Mouse (Mus musculus) kidney, adult 2 months (tissue): ENCODE measurements around the gene Tsr3. TPM values are rescaled to one million over a fixed set of nuclear protein-coding genes. Genes with fewer than 3 reads are reported as not detected.
"Not testable (repeated sequence)": the region's sequence is repeated elsewhere in the genome, so short reads cannot be mapped to it uniquely, and the experiment has no call there.

ENCODE experiments used
- DNase-seq: peaks from one replicate; pipeline ENCODE4 v3.0.0; 2021
- H3K27ac ChIP-seq: fragments of 200-500 bp; 2 replicates; pipeline ENCODE4 v1.5.1; 2012; ENCODE audit warnings: low read depth, low read length, control low read depth, inconsistent platforms; ENCODE audit not compliant: insufficient read depth
- H3K27me3 ChIP-seq: fragments of 200-500 bp; replicated peaks from 2 replicates; pipeline ENCODE4 v1.6.1; 2012; ENCODE audit warnings: mild to moderate bottlenecking, moderate library complexity, low read length, inconsistent platforms; ENCODE audit not compliant: control insufficient read depth, insufficient read depth
- H3K36me3 ChIP-seq: fragments of 200-500 bp; 2 replicates; pipeline ENCODE4 v1.6.1; 2012; ENCODE audit warnings: mild to moderate bottlenecking, moderate library complexity, low read length, inconsistent platforms; ENCODE audit not compliant: control insufficient read depth, insufficient read depth
- H3K4me1 ChIP-seq: fragments of 200-500 bp; 2 replicates; pipeline ENCODE4 v1.6.1; 2011; ENCODE audit warnings: low read length; ENCODE audit not compliant: control insufficient read depth, insufficient read depth
- H3K4me3 ChIP-seq: fragments of 200-500 bp; 2 replicates; pipeline ENCODE4 v1.5.1; 2011; ENCODE audit warnings: mild to moderate bottlenecking, low read depth, low read length, control low read depth; ENCODE audit not compliant: insufficient read depth
- CTCF ChIP-seq: fragments of 200-500 bp; conservative IDR thresholded peaks from 2 replicates; pipeline ENCODE4 v1.5.1; 2011; ENCODE audit warnings: low read depth, mild to moderate bottlenecking, control low read depth, low read length, moderate library complexity, mixed read lengths; ENCODE audit not compliant: insufficient read depth, insufficient read length
- POLR2A ChIP-seq: fragments of 200-500 bp; IDR thresholded peaks from one replicate; pipeline ENCODE4 v1.6.1; 2011; ENCODE audit warnings: low read depth, low read length, control low read depth
- WGBS: fragments of 180-500 bp; shearing (Covaris S2); methylation state at CpG from one replicate; pipeline ENCODE4 v1.1.7; 2018; 5-methylcytosine and 5-hydroxymethylcytosine counted together
- polyA plus RNA-seq: library from polyadenylated mRNA; depleted of rRNA; stranded (reverse); fragments of >200 nt; gene quantifications from 2 replicates; pipeline ENCODE4 v1.2.3, GENCODE M21; 2012

Gene Tsr3
- polyA plus RNA-seq, 1 experiment: 21.6 TPM

DNA sequence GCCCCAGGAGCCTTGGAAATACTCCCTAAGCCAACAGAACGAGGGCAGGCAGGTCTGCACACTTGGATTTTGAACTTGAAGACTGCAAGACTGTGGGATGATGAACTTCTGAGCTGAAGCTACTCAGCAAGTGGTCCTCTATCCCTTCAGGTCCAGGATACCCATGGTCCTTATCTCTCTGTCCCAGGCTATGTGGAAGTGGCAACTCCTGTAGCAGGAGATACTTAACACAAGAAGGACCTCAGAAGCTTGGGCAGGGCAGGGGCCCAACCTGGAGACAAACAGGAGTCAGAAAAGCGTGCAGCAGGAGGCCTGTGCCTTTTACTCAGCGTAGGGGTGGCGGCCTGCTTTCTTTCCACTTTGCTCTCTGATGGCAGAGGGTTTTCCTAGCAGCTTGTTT, 14.3 kb upstream of the Tsr3 start:
- DNase-seq: no peak
- no peak overlapping the region for H3K4me3 ChIP-seq
- WGBS: 83% methylated on average over 4 of the region's 4 CpGs
- H3K27ac ChIP-seq: no peak overlapping the region
- TF ChIP-seq POLR2A (no peak), CTCF (no peak)
- peaks cover 37% of the 10 kb centered on the region for H3K4me1 ChIP-seq
- no peaks in the 10 kb centered on the region for H3K36me3 ChIP-seq
- no peaks in the 10 kb centered on the region for H3K27me3 ChIP-seq

DNA sequence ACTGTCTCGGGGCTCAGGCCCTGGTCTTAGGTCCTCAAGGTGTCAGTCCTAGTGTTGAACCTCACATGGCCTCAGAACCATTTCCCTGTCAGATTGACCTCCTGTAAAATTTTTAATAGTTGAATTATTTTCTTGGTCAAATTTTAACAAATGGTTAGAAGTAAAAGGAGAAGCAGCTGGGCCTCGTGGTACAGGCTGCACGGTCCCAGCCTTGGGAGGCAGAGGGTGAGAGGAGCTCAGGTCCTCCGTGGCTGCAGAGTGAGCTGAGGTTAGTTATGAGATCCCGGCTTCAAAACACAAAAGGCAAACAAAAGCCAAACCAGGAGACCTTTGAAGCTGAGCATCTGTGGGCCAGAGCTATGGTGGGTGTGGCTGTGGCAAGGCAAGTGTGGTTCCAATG, 12.0 kb upstream of the Tsr3 start:
- Histone ChIP-seq H3K4me3 (peak overlapping the region; percentile 56), H3K4me1 (peaks cover 27% of the 10 kb centered on the region), H3K36me3 (no peaks in the 10 kb centered on the region), H3K27me3 (no peaks in the 10 kb centered on the region), H3K27ac (peak overlapping the region; percentile 49)
- no peak for TF ChIP-seq CTCF
- peak; percentile 68 for TF ChIP-seq POLR2A
- DNase-seq: peak; percentile 78
- WGBS: 60% methylated on average over 5 of the region's 5 CpGs

DNA sequence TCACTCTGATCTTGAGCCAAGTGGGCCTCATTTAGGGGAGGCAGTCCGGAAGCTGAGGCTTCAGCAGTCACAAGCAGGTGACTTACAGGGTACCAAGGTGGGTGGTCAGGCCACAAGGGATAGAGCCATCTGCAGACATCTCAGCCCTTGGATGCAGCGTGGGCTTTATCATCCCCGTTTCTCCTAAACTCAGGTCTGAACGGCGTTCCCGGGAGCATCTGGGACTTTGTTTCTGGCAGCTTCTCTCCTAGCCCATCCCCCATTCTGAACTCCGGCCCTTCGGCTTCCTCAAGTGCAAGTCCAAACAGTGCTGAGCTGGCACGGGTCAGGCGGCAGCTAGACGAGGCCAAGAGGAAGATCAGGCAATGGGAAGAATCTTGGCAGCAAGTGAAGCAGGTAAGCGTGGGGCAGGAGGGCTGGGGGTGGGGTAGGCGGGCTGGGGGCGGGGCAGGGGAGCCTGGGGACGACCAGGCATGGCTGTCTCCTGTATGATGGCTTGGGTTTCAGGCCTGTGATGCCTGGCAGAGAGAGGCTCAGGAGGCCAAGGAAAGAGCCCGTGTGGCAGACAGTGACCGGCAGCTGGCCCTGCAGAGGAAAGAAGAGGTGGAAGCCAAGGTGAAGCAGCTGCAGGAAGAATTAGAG, 9.8 kb upstream of the Tsr3 start:
- not testable (repeated sequence) for H3K27me3 ChIP-seq, H3K36me3 ChIP-seq
- H3K4me3 ChIP-seq: peak overlapping the region; percentile 56; the same call in 1 of the 2 replicates
- peak; percentile 65 for DNase-seq
- 46% methylated on average over 17 of the region's 17 CpGs for WGBS
- peaks cover 15% of the 10 kb centered on the region for H3K4me1 ChIP-seq
- H3K27ac ChIP-seq: peak overlapping the region; percentile 71

DNA sequence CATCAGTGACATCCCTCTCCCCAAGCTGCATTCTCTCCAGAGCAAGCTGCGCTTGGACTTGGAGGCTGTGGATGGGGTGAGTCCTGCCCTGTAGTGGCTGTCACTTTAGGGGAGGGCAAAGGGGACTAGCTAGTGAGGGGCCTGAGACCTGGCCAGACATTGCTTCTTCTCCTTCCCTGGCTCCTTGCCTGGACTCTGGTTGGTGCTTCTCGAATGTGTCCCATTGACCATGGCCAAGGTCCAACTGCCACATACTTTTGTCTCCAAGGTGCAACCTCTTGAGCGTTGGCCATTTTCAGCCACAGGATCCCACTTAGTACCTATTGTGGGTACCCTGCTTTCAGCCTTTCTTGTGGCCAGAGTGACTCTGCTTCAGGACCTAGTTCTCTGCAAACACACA, 9.3 kb upstream of the Tsr3 start:
- DNase-seq: peak; percentile 88
- H3K27me3 ChIP-seq: no peaks in the 10 kb centered on the region
- peak overlapping the region; percentile 16; the same call in 1 of the 2 replicates for H3K4me3 ChIP-seq
- TF ChIP-seq CTCF: no peak
- no peak for TF ChIP-seq POLR2A
- H3K4me1 ChIP-seq: peaks cover 12% of the 10 kb centered on the region
- H3K36me3 ChIP-seq: no peaks in the 10 kb centered on the region
- H3K27ac ChIP-seq: peak overlapping the region; percentile 53
- 72% methylated on average over 3 of the region's 3 CpGs for WGBS

DNA sequence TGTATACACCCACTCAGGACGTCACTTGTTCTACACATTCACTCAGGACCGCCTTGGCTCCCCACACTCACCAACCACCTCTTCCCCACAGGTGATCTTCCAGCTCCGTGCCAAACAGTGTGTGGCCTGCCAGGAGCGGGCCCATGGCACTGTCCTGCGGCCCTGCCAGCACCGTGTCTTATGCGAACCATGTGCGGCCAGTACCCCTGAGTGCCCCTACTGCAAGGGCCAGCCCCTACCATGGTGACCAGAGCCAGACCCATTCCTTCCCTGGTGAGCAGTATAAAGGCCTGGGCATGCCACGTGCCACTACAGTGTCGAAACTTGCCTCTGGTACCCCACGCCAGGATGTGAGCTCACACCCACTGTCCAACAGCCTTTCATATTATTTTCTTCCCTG, 8.3 kb upstream of the Tsr3 start:
- not testable (repeated sequence) for DNase-seq, H3K27me3 ChIP-seq, H3K36me3 ChIP-seq, H3K27ac ChIP-seq, H3K4me3 ChIP-seq
- WGBS: 94% methylated on average over 7 of the region's 11 CpGs
- H3K4me1 ChIP-seq: peaks cover 11% of the 10 kb centered on the region

DNA sequence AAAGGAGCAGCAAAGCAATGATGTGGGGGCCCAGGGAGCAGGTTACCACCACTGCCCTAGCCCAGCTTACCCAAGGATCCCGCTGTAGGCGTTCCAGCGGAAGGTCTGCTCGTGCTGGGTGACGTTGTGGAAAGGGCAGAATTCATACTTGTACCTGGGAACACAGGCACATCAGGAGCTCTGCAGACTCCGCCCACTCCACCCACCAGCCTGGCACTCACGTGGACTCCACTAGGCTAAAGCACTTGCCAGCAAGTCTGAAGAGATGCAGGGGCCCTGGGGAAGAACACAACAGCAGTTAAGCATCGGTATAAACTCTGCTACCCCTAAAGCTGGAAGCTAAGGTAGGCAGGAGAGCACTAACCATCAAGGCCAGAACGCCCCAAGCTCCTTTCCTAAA, 4.3 kb upstream of the Tsr3 start:
- Histone ChIP-seq H3K4me3 (no peak overlapping the region), H3K27me3 (no peaks in the 10 kb centered on the region), H3K36me3 (no peaks in the 10 kb centered on the region), H3K4me1 (peaks cover 1% of the 10 kb centered on the region; the same call in 1 of the 2 replicates), H3K27ac (no peak overlapping the region)
- TF ChIP-seq CTCF: no peak
- TF ChIP-seq POLR2A: no peak
- 80% methylated on average over 9 of the region's 9 CpGs for WGBS
- no peak for DNase-seq

DNA sequence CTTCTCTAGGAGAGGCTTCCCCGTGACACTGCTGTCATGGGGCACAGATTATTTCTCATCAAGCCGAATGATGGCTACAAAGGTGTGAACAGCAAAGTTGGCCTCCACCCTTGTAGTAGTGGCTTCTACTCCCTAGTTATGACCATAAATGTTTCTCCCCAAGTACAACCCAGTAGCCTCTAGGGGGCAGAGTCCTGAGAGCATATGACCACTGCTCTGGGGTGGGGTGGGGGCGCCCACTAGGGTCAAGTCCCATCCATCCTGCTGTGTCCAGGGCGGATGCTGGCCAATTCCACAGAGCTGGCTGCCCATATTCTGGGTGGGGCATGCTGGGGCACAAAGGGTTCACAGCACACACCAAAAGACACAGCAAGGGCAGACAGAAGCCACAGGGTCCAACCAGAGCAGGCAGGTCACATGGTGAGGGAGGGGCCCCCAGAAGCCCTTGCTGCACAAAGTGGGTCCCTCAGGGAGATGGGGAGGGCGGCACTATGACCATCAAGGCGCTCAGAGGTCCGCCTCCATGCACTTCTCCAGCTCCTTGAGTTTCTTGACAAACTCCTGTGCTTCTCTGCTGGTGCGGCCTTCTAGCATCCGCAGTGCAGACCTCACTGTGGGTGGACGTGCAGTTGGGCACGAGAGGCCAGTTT, 3.3 kb downstream of the Tsr3 start:
- Histone ChIP-seq H3K4me1 (no peaks in the 10 kb centered on the region), H3K36me3 (no peaks in the 10 kb centered on the region), H3K4me3 (no peak overlapping the region), H3K27ac (no peak overlapping the region), H3K27me3 (no peaks in the 10 kb centered on the region)
- TF ChIP-seq POLR2A (no peak), CTCF (0 out of 2 replicates have a peak, but pooled peaks have one; percentile 10)
- no peak for DNase-seq
- WGBS: 86% methylated on average over 11 of the region's 11 CpGs

DNA sequence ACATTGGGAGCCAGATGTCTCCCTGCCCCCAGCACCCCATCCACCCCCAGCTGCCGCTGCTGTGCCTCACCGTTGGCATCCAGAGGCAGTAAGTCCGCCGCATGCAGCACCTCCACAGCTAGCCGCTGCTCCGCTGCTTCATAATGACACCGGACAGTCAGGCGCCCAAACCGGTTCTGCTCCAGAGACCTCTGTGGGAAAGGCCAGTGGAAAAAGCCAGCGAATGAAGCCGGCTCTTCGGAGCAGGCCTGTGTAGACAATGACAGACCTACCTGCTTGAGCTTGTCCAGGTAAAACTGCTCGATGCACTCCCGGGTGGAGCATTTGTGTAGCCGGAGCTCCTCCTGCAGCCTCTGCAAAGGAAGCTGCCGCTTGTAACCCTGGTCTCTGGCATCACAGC, 4.3 kb downstream of the Tsr3 start:
- Histone ChIP-seq H3K4me1 (no peaks in the 10 kb centered on the region), H3K36me3 (no peaks in the 10 kb centered on the region), H3K4me3 (no peak overlapping the region), H3K27me3 (no peaks in the 10 kb centered on the region), H3K27ac (no peak overlapping the region)
- TF ChIP-seq CTCF (no peak), POLR2A (no peak)
- peak; percentile 29 for DNase-seq
- 61% methylated on average over 16 of the region's 16 CpGs for WGBS
